Mouse (Mus musculus): Measurements from ENCODE around the gene Csnk1g1.

DNA sequence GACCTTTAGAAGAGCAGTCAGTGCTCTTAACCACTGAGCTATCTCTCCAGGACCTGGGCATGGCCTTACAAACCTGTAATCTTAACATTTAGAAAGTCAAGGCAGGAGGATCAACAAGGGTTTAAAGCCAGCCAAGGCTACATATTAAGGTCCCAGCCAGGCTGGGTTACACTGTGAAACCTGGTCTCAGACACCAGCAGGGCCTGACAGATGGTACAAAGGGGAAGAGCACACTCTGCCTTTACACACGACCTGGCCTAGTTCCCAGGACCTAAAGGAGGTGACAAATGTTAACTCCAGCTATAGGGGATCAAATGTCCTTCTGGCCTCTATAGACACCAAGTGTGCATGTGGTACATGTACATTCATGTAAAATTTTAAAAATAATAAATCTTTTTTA lies 49.1 kb upstream of the Csnk1g1 start:
- TF ChIP-seq GATA1 (IDR thresholded peaks at IDR 0.05; ENCODE audit: borderline replicate concordance, low read length), result no peak
- TF ChIP-seq FLI1 (IDR thresholded peaks at IDR 0.05; ENCODE audit: low read length), result no peak

Measured in megakaryocyte, embryonic 14.5 days (primary cell).